Mouse (Mus musculus) inflammation-experienced regulatory T-cells, adult 16 weeks (primary cell): ENCODE results near the gene Tpx2. TPM values are rescaled to one million over a fixed set of nuclear protein-coding genes. Genes with fewer than 3 reads are reported as not detected.

Experiments used
- polyA plus RNA-seq: library from polyadenylated mRNA; unstranded; fragments of 100-300 nt; shearing (Covaris generic); gene quantifications from one replicate; pipeline ENCODE4 v1.2.1, GENCODE M21; 2017

Gene Tpx2
- polyA plus RNA-seq = 6.2 TPM

DNA sequence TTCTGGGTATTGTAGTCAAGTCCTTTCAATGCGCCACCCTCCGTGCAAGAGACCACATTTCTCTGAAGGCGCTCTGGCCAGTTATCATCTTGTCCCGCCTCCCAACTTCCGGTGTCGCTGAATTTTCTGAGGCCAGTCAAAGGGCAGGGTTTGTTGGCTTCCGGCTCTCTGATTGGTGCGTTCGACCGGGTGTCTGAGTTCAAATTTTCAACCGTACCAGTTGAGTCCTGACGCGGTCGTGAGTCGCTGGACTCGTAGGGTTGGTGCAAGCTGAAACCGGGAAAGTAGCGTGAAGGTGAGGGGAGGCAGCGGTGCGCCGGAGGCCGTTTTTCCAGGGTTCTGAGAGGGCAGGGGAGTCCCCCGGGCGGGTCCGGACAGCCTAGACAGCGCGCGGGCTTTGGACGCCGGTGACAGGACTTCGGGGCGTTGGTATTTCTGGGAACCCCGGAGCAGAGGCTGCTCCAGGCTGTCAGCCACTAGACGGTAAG lies at the start of gene Tpx2:
Tpx2 (plus strand) TSS at position 150 of the 488 bp plus-strand sequence.

DNA sequence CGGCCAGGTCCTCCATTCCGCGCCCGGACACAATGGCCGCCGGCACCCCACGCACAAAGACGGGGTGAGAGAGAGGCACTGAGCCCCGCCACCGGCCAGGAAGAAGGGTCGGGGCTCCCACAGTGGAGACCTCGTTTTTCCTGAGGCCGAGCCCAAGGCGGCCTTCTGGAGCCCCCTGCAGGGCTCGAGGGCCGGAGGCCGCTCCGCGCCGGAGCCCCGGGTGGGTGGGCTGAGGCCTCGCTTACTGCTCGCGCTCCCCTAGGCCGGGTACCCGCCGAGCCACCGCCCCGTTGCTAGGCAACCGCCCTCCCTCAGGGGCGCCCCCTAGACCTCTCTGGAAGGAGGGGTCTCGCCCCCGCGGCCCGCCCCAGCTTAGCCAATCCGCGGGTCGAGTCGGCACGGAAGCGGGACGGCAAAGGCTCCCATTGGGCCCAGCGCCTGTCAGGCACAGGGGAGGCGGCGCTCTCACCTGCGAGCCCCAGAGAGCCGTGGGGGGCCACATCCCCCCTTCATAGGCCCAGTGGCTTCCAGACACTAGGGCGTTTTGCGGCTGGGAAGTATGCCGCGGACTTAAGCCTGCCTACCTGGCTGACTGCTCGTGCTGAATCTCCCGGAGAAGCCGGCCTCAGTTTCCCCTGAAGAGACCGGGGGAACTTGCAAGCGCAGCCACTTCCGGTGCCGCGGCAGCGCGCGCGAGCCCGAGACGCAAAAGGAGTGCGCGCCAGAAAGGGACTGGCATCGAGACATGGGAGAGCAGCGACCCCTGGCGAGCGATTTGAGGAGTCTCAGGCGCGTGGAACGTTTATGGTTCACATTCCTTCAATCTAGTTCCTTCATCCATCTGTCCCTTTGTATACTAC lies 16.5 kb upstream of the Tpx2 start, which contains the start of gene Bcl2l1:
Bcl2l1 (minus strand) TSS at position 710 of the 860 bp plus-strand sequence.

DNA sequence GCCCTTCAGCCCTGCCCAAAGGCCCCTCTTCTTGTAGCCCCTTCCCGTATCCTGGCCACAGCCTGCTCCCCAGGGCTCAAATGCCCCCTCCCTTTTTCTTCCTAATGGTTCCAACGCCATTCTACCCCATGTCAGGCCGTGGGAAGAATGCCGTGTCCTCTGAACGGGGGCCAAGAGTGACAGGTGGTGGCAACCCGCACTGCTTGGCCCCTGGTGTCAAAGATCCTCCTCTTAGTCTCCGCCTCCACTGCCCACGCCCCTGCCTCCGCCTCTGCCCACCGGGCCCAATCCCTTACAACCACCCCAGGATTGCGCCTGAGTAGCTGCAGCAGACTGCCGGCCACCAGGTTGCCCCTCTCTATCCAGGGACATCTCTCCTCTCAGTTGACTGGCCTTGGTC lies 63.3 kb downstream of the Tpx2 start, which contains the start of gene Mylk2:
Mylk2 (plus strand) TSS at position 322 of the 400 bp plus-strand sequence.

GRCm38 (mm10) chr2:152933048-152933447 lies 85.3 kb downstream of the Tpx2 start, which contains the start of gene Foxs1:
Gene Foxs1, minus strand, starts transcription at chr2:152933208.

Other genes starting within 250 kb of the Tpx2 start
- gene Defb45, start 248.6 kb upstream of the Tpx2 start, polyA plus RNA-seq = not detected
- gene Defb36, start 243.6 kb upstream of the Tpx2 start, polyA plus RNA-seq = not detected
- gene Defb25, start 224.9 kb upstream of the Tpx2 start, polyA plus RNA-seq = not detected
- not detected for gene Rem1, start 221.0 kb upstream of the Tpx2 start, polyA plus RNA-seq
- 69.2 TPM for gene H13, start 178.5 kb upstream of the Tpx2 start, polyA plus RNA-seq
- gene Mcts2, start 160.9 kb upstream of the Tpx2 start, polyA plus RNA-seq = 3.0 TPM
- gene Id1, start 111.7 kb upstream of the Tpx2 start, polyA plus RNA-seq = not detected
- gene Cox4i2, start 93.8 kb upstream of the Tpx2 start, polyA plus RNA-seq = 0.41 TPM
- 76.0 TPM for gene Bcl2l1, start 16.2 kb upstream of the Tpx2 start, polyA plus RNA-seq
- not detected for gene Mylk2, start 63.4 kb downstream of the Tpx2 start, polyA plus RNA-seq
- not detected for gene Foxs1, start 85.2 kb downstream of the Tpx2 start, polyA plus RNA-seq
- not detected for gene Dusp15, start 103.7 kb downstream of the Tpx2 start, polyA plus RNA-seq
- gene Ttll9, start 114.5 kb downstream of the Tpx2 start, polyA plus RNA-seq = 1.0 TPM
- 200 TPM for gene Pdrg1, start 167.5 kb downstream of the Tpx2 start, polyA plus RNA-seq
- gene Xkr7, start 183.9 kb downstream of the Tpx2 start, polyA plus RNA-seq = not detected
- not detected for gene Ccm2l, start 218.0 kb downstream of the Tpx2 start, polyA plus RNA-seq